Mouse (Mus musculus): ENCODE measurements around the gene Vmn2r5. TPM values are rescaled to one million over a fixed set of nuclear protein-coding genes. Genes with fewer than 3 reads are reported as not detected.
"Not testable (repeated sequence)": the region's sequence is repeated elsewhere in the genome, so short reads cannot be mapped to it uniquely, and the experiment has no call there.

Vmn2r5 gene
- polyA plus RNA-seq (2015; fragmentation: Nextera tagmentation; extraction: Ambion mirVana), result not detected in 2 replicates

DNA sequence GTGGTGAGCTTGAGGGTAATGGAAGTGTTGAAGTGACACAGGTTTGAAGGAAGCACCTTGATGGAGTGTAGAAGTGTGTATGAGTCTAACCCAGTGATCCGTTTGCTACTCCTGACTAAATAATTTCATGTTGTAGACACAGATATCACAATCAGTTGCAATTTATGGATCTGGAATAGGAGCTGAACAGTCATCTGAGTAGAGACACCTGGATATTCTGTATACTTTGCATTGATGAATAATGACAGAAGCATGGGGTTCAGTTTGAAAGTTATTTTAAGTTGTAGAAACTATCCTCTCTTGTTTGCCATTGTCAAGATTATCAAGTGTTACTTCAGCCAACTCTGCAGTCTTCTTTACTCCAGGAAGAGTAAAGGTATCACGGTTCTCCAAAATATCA lies at the start of gene Vmn2r5:
Gene Vmn2r5, minus strand, starts transcription at position 101 of the 400 bp plus-strand sequence.
- not testable (repeated sequence) for H3K4me2 ChIP-seq (ENCODE audit: low read depth, low read length); H3K27me3 ChIP-seq (replicated peaks; ENCODE audit: control insufficient read depth, insufficient read depth, low read length); H3K4me3 ChIP-seq (ENCODE audit: low read length); ATAC-seq; H3K36me3 ChIP-seq (ENCODE audit: control insufficient read depth, insufficient read depth, low read length); H3K27ac ChIP-seq (ENCODE audit: low read length); H3K4me1 ChIP-seq (ENCODE audit: control insufficient read depth, insufficient read depth, low read length); H3K9ac ChIP-seq (ENCODE audit: low read depth, low read length); H3K9me3 ChIP-seq (ENCODE audit: control insufficient read depth, low read length)
- WGBS, result no CpG with 5 or more reads among the region's 2 CpGs

DNA sequence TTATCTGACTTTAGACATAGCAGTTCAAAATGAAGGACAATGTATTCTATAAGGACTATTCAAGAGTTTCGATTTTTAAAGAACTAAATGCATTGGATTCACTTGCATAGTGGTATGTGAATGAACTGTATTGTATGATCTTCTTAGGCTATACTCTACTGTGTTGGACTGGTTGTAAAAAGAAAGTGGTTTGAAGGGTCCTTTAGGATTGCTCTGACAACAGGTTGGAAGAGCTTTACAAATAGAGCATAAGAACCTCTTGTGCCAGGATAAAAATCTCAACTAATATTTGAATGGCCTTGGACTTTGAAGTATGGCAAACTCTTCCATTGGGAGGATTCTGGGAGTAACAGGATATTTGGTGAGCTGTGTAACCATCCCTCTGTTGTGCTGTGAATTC lies 13.9 kb upstream of the Vmn2r5 start:
- not testable (repeated sequence) for H3K9ac ChIP-seq (ENCODE audit: low read depth, low read length); H3K4me3 ChIP-seq (ENCODE audit: low read length); ATAC-seq; H3K27ac ChIP-seq (ENCODE audit: low read length); H3K9me3 ChIP-seq (ENCODE audit: control insufficient read depth, low read length); H3K4me2 ChIP-seq (ENCODE audit: low read depth, low read length); H3K4me1 ChIP-seq (ENCODE audit: control insufficient read depth, insufficient read depth, low read length); H3K27me3 ChIP-seq (replicated peaks; ENCODE audit: control insufficient read depth, insufficient read depth, low read length); H3K36me3 ChIP-seq (ENCODE audit: control insufficient read depth, insufficient read depth, low read length)
- 75% methylated on average over 1 of the region's 1 CpGs for WGBS

Other genes with a start within 250 kb of the Vmn2r5 start
- 0.01 and 0.02 TPM in 2 replicates for gene Vmn2r3, start 220.1 kb downstream of the Vmn2r5 start, polyA plus RNA-seq (2015; fragmentation: Nextera tagmentation; extraction: Ambion mirVana)
- gene Vmn2r4, start 94.5 kb downstream of the Vmn2r5 start, polyA plus RNA-seq (2015; fragmentation: Nextera tagmentation; extraction: Ambion mirVana), result not detected in 2 replicates
- not detected in 2 replicates for gene Vmn2r6, start 56.0 kb upstream of the Vmn2r5 start, polyA plus RNA-seq (2015; fragmentation: Nextera tagmentation; extraction: Ambion mirVana)

Data from intestine, embryonic 16.5 days (tissue).